Mouse (Mus musculus) cortical plate, adult 2 months (tissue): ENCODE measurements around the gene Plekhg2.

Experiments
- CTCF ChIP-seq: fragments of 200-500 bp; IDR thresholded peaks from 2 replicates; pipeline ENCODE4 v1.5.1; 2011; ENCODE audit warnings: mild to moderate bottlenecking, control low read depth, low read length; ENCODE audit not compliant: insufficient read depth; ENCODE audit errors: extremely low read depth
- POLR2A ChIP-seq: fragments of 200-500 bp; IDR thresholded peaks from 2 replicates; pipeline ENCODE4 v1.6.1; 2011; ENCODE audit warnings: mild to moderate bottlenecking, low read length, control low read depth; ENCODE audit not compliant: insufficient read depth; ENCODE audit errors: extremely low read depth

DNA sequence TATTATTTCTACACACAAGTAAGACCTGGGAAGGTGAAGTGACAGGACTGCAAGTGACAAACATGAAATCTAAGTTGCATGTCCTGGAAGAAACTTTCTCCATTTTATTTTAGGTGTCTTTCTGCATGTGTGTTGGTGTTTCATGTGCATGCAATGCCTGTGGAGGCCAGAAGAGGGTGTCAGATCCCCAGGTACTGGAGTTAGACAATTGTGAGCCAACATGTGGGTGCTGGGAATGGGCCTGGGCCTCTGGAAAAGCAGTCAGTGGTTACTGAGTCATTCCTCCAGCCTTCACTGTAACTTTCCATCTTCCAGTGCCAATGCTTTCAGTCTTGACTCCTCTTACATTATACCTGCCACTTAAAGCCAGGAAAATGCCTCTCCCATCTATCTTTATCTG, 45.0 kb upstream of the Plekhg2 start:
- TF ChIP-seq POLR2A (no peak), CTCF (no peak)
